Mouse (Mus musculus) forebrain, embryonic 16.5 days (tissue): ENCODE results near the gene Actn4. TPM values are rescaled to one million over a fixed set of nuclear protein-coding genes. Genes with fewer than 3 reads are reported as not detected.

ENCODE experiments used
- ATAC-seq: fragments of 200-750 bp; cut with Nextera tagmentation; 2 replicates; pipeline ENCODE4 v1.8.0; 2017; ENCODE audit warnings: mild to moderate bottlenecking, moderate library complexity
- H3K27ac ChIP-seq: fragments of 300-500 bp; sonication (generic); 2 replicates; pipeline ENCODE4 v1.5.1; 2014; ENCODE audit warnings: low read length, control low read depth
- H3K27me3 ChIP-seq: fragments of 300-500 bp; sonication (generic); replicated peaks from 2 replicates; pipeline ENCODE4 v1.6.1; 2014; ENCODE audit warnings: low read length; ENCODE audit not compliant: control insufficient read depth, insufficient read depth
- H3K36me3 ChIP-seq: fragments of 300-500 bp; sonication (generic); 2 replicates; pipeline ENCODE4 v1.6.1; 2014; ENCODE audit not compliant: control insufficient read depth, insufficient read depth
- H3K4me1 ChIP-seq: fragments of 300-500 bp; sonication (generic); replicated peaks from 2 replicates; pipeline ENCODE4 v1.6.1; 2014; ENCODE audit warnings: low read length; ENCODE audit not compliant: control insufficient read depth, insufficient read depth
- H3K4me2 ChIP-seq: fragments of 300-500 bp; sonication (generic); 2 replicates; pipeline ENCODE4 v1.6.1; 2014; ENCODE audit warnings: mild to moderate bottlenecking, low read length, control low read depth
- H3K4me3 ChIP-seq: fragments of 300-500 bp; sonication (generic); replicated peaks from 2 replicates; pipeline ENCODE4 v1.5.1; 2014; ENCODE audit warnings: mild to moderate bottlenecking, low read length, control low read depth
- H3K9ac ChIP-seq: fragments of 300-500 bp; sonication (generic); replicated peaks from 2 replicates; pipeline ENCODE4 v1.6.1; 2014; ENCODE audit warnings: low read depth, low read length, control low read depth
- H3K9me3 ChIP-seq: fragments of 300-500 bp; sonication (generic); 2 replicates; pipeline ENCODE4 v1.6.1; 2016; ENCODE audit warnings: low read length; ENCODE audit not compliant: control insufficient read depth
- WGBS: fragments of 180-500 bp; shearing (Covaris S2); extraction: QIAGEN DNeasy Blood & Tissue Kit; methylation state at CpG from one replicate; pipeline ENCODE4 v1.1.7; 2014; 5-methylcytosine and 5-hydroxymethylcytosine counted together
- polyA plus RNA-seq: library from polyadenylated mRNA; unstranded; fragments of >200 nt; fragmentation: Nextera tagmentation; extraction: Ambion mirVana; gene quantifications from 2 replicates; pipeline ENCODE4 v1.2.1, GENCODE M21; 2015

Actn4 gene
- polyA plus RNA-seq, 1 experiment from 2014 or later: 150 TPM

DNA sequence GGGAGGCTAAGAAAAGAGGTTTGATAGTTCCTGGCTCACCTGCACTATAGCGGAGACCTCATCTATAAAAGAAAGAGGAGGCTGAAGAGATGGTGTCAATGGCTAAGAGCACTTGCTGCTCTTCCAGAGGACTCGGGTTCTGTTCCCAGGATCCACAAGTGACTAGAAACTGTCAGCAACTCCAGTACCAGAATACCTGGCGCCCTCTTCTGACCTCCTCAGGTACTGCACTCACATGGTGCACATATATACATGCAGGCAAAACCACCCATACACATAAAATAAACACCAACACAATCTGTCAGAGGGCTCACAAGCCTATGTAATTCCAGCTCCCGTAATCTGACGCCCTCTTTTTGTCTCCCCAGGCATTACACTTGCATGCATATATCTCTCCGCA, 101.2 kb downstream of the Actn4 start:
- Histone ChIP-seq H3K4me2 (no peak overlapping the region), H3K9me3 (peaks cover 3% of the 10 kb centered on the region), H3K4me1 (peaks cover 6% of the 10 kb centered on the region; the same call in 1 of the 2 replicates), H3K27ac (no peak overlapping the region), H3K9ac (no peak overlapping the region), H3K36me3 (no peaks in the 10 kb centered on the region), H3K4me3 (no peak overlapping the region), H3K27me3 (no peaks in the 10 kb centered on the region)
- no peak for ATAC-seq
- WGBS: 90% methylated on average over 6 of the region's 6 CpGs

DNA sequence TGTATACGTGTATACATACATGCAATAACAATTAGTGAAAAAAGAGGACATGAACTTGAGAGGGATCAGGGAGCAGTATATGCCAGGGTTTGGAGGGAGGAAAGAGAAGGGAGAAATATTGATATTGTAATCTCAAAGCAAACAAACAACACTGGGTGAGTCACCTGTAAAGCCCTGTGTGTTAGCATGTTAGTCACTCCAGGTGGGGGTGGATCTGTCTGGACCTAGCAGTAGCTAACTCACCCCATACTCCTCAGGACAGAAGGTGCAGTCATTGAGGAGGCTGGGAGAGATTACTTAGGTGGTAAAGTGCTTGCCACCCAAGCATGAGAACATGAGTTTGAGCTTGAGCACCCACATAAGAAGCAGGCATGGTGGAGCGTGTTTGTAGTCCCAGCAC, 102.2 kb downstream of the Actn4 start:
- Histone ChIP-seq H3K4me1 (peaks cover 4% of the 10 kb centered on the region; the same call in 1 of the 2 replicates), H3K9me3 (peaks cover 3% of the 10 kb centered on the region), H3K9ac (no peak overlapping the region), H3K27ac (no peak overlapping the region), H3K27me3 (no peaks in the 10 kb centered on the region), H3K36me3 (no peaks in the 10 kb centered on the region), H3K4me3 (no peak overlapping the region), H3K4me2 (no peak overlapping the region)
- no peak for ATAC-seq
- 92% methylated on average over 2 of the region's 2 CpGs for WGBS

DNA sequence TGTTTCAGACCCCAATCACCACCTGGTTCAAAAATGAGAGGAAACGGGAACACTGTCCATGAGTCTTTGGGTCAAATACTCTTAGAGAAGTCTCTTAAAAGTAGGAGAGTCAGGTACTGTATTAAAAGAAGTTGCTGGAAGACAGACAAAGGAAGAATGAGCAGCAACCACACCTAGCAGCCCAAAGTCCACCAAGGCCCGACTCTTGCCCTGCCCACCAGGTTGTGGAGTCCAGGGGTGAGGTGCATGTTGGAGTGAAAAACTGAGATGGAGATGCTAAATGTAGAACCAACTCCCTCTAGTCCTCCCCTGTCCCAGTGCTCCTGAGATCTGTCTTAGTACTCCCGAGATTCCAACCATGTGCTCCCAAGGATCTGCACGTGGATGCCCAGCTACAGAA, 111.5 kb downstream of the Actn4 start:
- Histone ChIP-seq H3K9ac (no peak overlapping the region), H3K27ac (no peak overlapping the region)
- 84% methylated on average over 4 of the region's 4 CpGs for WGBS

DNA sequence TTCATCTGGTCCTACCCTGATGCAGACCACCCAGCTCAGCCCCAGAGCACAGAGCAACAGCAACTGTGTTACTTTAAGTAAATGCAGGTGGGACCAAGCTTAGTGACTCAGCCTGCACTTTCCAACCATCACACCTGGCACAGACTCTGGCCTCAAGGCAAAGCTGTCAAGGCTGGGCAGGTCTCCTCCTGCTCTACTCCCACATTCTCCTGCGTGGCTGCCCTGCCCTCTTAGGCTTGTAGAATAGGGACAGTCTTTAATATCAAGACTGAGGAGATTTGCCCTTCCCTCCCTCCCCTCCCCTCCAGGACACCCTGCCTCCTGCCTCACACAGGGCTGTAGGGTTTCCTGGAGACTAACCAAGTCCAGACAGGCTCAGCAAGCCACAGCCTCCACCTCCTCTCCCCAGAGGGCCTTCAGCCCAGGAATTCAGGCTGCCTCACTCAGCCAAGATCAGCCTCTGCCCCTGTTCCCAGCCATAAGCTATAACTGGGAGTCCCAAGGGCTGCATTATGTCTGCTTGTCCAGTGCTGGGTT, 112.4 kb downstream of the Actn4 start:
- no peaks in the 10 kb centered on the region for H3K27me3 ChIP-seq
- H3K4me3 ChIP-seq: no peak overlapping the region
- H3K9ac ChIP-seq: no peak overlapping the region
- WGBS: 64% methylated on average over 1 of the region's 1 CpGs
- H3K36me3 ChIP-seq: no peaks in the 10 kb centered on the region
- H3K4me1 ChIP-seq: no peaks in the 10 kb centered on the region
- no peak for ATAC-seq
- no peak overlapping the region for H3K27ac ChIP-seq
- no peak overlapping the region for H3K4me2 ChIP-seq
- no peaks in the 10 kb centered on the region; the same call in 1 of the 2 replicates for H3K9me3 ChIP-seq

More for the DNA sequence above, 111.5 kb downstream of the Actn4 start:
- Histone ChIP-seq H3K4me3 (no peak overlapping the region), H3K27me3 (no peaks in the 10 kb centered on the region), H3K9me3 (no peaks in the 10 kb centered on the region), H3K36me3 (no peaks in the 10 kb centered on the region), H3K4me2 (no peak overlapping the region), H3K4me1 (no peaks in the 10 kb centered on the region)
- no peak for ATAC-seq

DNA sequence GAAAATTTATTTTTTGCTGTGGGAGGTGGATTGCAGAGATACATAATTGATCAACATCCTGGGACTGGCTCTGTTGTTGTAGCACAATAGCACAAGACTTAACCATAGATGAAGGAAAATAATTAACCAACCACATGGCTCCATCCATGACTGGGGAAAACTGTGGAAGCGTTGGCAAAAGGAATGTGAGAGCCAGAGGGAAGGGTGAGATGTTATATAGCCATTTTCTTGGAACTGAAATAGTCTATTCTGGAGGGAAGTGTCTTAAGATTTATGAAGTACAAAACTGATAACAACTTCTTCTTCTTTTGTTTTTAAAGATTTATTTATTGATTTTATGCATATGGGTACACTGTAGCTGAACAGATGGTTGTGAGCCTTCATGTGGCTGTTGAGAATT, 114.9 kb downstream of the Actn4 start:
- no peak overlapping the region for H3K4me3 ChIP-seq
- no peaks in the 10 kb centered on the region for H3K4me1 ChIP-seq
- 85% methylated on average over 1 of the region's 1 CpGs for WGBS
- H3K27ac ChIP-seq: no peak overlapping the region
- ATAC-seq: no peak
- no peak overlapping the region for H3K4me2 ChIP-seq
- no peaks in the 10 kb centered on the region for H3K36me3 ChIP-seq
- H3K9ac ChIP-seq: no peak overlapping the region
- no peaks in the 10 kb centered on the region for H3K27me3 ChIP-seq
- H3K9me3 ChIP-seq: peaks cover 2% of the 10 kb centered on the region; the same call in 1 of the 2 replicates

Other genes with a start within 250 kb of the Actn4 start
- gene Fbxo17, start 245.5 kb downstream of the Actn4 start, polyA plus RNA-seq: 3.3 and 4.2 TPM in 2 replicates
- 105 and 111 TPM in 2 replicates for gene Mrps12, start 220.5 kb downstream of the Actn4 start, polyA plus RNA-seq
- gene Sars2, start 220.3 kb downstream of the Actn4 start, polyA plus RNA-seq: 16.9 and 17.2 TPM in 2 replicates
- gene Ccer2, start 206.2 kb downstream of the Actn4 start, polyA plus RNA-seq: not detected in 2 replicates
- gene Sirt2, start 195.6 kb downstream of the Actn4 start, polyA plus RNA-seq: 107 and 122 TPM in 2 replicates
- gene Nfkbib, start 194.8 kb downstream of the Actn4 start, polyA plus RNA-seq: 58.8 and 62.1 TPM in 2 replicates
- 1.2 and 1.3 TPM in 2 replicates for gene Rinl, start 173.4 kb downstream of the Actn4 start, polyA plus RNA-seq
- 185 and 203 TPM in 2 replicates for gene Hnrnpl, start 153.8 kb downstream of the Actn4 start, polyA plus RNA-seq
- 87.1 and 97.7 TPM in 2 replicates for gene Ech1, start 137.1 kb downstream of the Actn4 start, polyA plus RNA-seq
- gene Lgals4, start 128.5 kb downstream of the Actn4 start, polyA plus RNA-seq: 5.2 and 5.7 TPM in 2 replicates
- gene Lgals7, start 98.5 kb downstream of the Actn4 start, polyA plus RNA-seq: 1.7 and 2.9 TPM in 2 replicates
- 0.27 and 0.81 TPM in 2 replicates for gene Capn12, start 80.9 kb downstream of the Actn4 start, polyA plus RNA-seq
- 296 and 297 TPM in 2 replicates for gene Eif3k, start 19.5 kb upstream of the Actn4 start, polyA plus RNA-seq
- gene Map4k1, start 19.7 kb upstream of the Actn4 start, polyA plus RNA-seq: 6.7 and 10.0 TPM in 2 replicates
- 16.1 and 19.7 TPM in 2 replicates for gene Ryr1, start 162.8 kb upstream of the Actn4 start, polyA plus RNA-seq
- gene Rasgrp4, start 172.5 kb upstream of the Actn4 start, polyA plus RNA-seq: 0.57 and 1.0 TPM in 2 replicates
- 19.8 and 21.9 TPM in 2 replicates for gene Fam98c, start 193.9 kb upstream of the Actn4 start, polyA plus RNA-seq
- gene Ggn, start 207.9 kb upstream of the Actn4 start, polyA plus RNA-seq: 0.51 and 0.75 TPM in 2 replicates
- 6.0 and 7.5 TPM in 2 replicates for gene Spred3, start 208.1 kb upstream of the Actn4 start, polyA plus RNA-seq
- 267 and 277 TPM in 2 replicates for gene Psmd8, start 218.4 kb upstream of the Actn4 start, polyA plus RNA-seq